Mouse (Mus musculus) heart, adult 2 months (tissue): ENCODE data around the gene Serpinb3c. TPM values are rescaled to one million over a fixed set of nuclear protein-coding genes. Genes with fewer than 3 reads are reported as not detected.
"Not testable (repeated sequence)": the region's sequence is repeated elsewhere in the genome, so short reads cannot be mapped to it uniquely, and the experiment has no call there.

ENCODE experiments used
- DNase-seq, 2 experiments: peaks; one replicate each; pipeline ENCODE4 v3.0.0; 2021
- H3K27ac ChIP-seq: fragments of 200-600 bp; 2 replicates; pipeline ENCODE4 v1.8.1; 2022
- H3K27me3 ChIP-seq: fragments of 200-500 bp; 2 replicates; pipeline ENCODE4 v1.6.1; 2012; ENCODE audit warnings: mild to moderate bottlenecking, low read length, inconsistent platforms, mixed read lengths; ENCODE audit not compliant: control insufficient read depth, insufficient read depth
- H3K36me3 ChIP-seq: fragments of 200-500 bp; 2 replicates; pipeline ENCODE4 v1.6.1; 2012; ENCODE audit warnings: low read length, inconsistent platforms; ENCODE audit not compliant: control insufficient read depth, insufficient read depth
- H3K4me1 ChIP-seq: fragments of 200-500 bp; 2 replicates; pipeline ENCODE4 v1.6.1; 2011; ENCODE audit warnings: low read length; ENCODE audit not compliant: control insufficient read depth, insufficient read depth
- H3K4me3 ChIP-seq: fragments of 200-600 bp; 2 replicates; pipeline ENCODE4 v1.8.1; 2022
- H3K79me2 ChIP-seq: fragments of 200-500 bp; replicated peaks from 2 replicates; pipeline ENCODE4 v1.6.1; 2012; ENCODE audit warnings: mild to moderate bottlenecking, inconsistent platforms, low read length, moderate library complexity, mixed read lengths; ENCODE audit not compliant: control insufficient read depth, insufficient read depth
- H3K9ac ChIP-seq: fragments of 200-500 bp; 2 replicates; pipeline ENCODE4 v1.6.1; 2012; ENCODE audit warnings: low read depth, mild to moderate bottlenecking, control low read depth, inconsistent platforms, low read length, mixed read lengths
- CTCF ChIP-seq: fragments of 200-600 bp; IDR thresholded peaks from 2 replicates; pipeline ENCODE4 v1.8.1; 2022; ENCODE audit warnings: antibody characterized with exemption, mild to moderate bottlenecking, moderate library complexity
- WGBS: fragments of 180-500 bp; shearing (Covaris S2); methylation state at CpG from one replicate; pipeline ENCODE4 v1.1.7; 2018; 5-methylcytosine and 5-hydroxymethylcytosine counted together
- intact Hi-C: fragments of 180-260 bp; cut with DNase I; formaldehyde crosslinking; loops from one replicate; pipeline ENCODE4 v1.15.1; 2025
- long read RNA-seq: library from polyadenylated mRNA; stranded (forward); transcript quantifications from one replicate; pipeline ENCODE4 v2.0.0, GENCODE M21; 2021
- polyA plus RNA-seq: library from polyadenylated mRNA; depleted of rRNA; stranded (reverse); fragments of >200 nt; gene quantifications from 2 replicates; pipeline ENCODE4 v1.2.3, GENCODE M21; 2012; rRNA removed
- total RNA-seq, 2 experiments: library from RNA; stranded (reverse); gene quantifications; 2 replicates each; pipeline ENCODE4 v1.2.3; 2021

Serpinb3c gene
- total RNA-seq (not detected), polyA plus RNA-seq (not detected in 2 replicates)
- long read RNA-seq: 0 reads

- H3K79me2 ChIP-seq, H3K27ac ChIP-seq, H3K4me3 ChIP-seq, H3K4me1 ChIP-seq, intact Hi-C loops, H3K9ac ChIP-seq, H3K27me3 ChIP-seq, H3K36me3 ChIP-seq, DNase-seq: not testable (repeated sequence)
Measured at GRCm38 (mm10) chr1:107278261-107278660, at the start of gene Serpinb3c, which contains the start of gene Serpinb3b. Gene Serpinb3c, minus strand, starts transcription at chr1:107278371. Gene Serpinb3b, minus strand, starts transcription at chr1:107278361.

- TF ChIP-seq CTCF: peak; percentile 61
- H3K27ac ChIP-seq, H3K4me3 ChIP-seq, H3K79me2 ChIP-seq, DNase-seq, H3K27me3 ChIP-seq, H3K4me1 ChIP-seq, H3K9ac ChIP-seq, H3K36me3 ChIP-seq: not testable (repeated sequence)
- 30% methylated on average over 3 of the region's 3 CpGs for WGBS
- intact Hi-C loops: loop anchor here (5.0 kb wide), 1 partner anchor 239 kb away; no protein-coding TSS in a partner anchor
Measured at GRCm38 (mm10) chr1:107243170-107243569, 35.0 kb downstream of the Serpinb3c start.

Other genes starting within 250 kb of the Serpinb3c start
- not detected for gene Serpinb3a, start 226.1 kb downstream of the Serpinb3c start, total RNA-seq
- not detected in 2 replicates for gene Serpinb3a, start 226.1 kb downstream of the Serpinb3c start, polyA plus RNA-seq
- gene Serpinb3d, start 194.9 kb downstream of the Serpinb3c start, total RNA-seq: not detected
- not detected in 2 replicates for gene Serpinb3d, start 194.9 kb downstream of the Serpinb3c start, polyA plus RNA-seq
- gene Serpinb3b, start within 50 bp of the Serpinb3c start, total RNA-seq: not detected
- not detected in 2 replicates for gene Serpinb3b, start within 50 bp of the Serpinb3c start, polyA plus RNA-seq
- not detected for gene Serpinb11, start 82.8 kb upstream of the Serpinb3c start, total RNA-seq
- gene Serpinb11, start 82.8 kb upstream of the Serpinb3c start, polyA plus RNA-seq: not detected in 2 replicates
- not detected for gene Serpinb7, start 121.3 kb upstream of the Serpinb3c start, total RNA-seq
- not detected in 2 replicates for gene Serpinb7, start 121.3 kb upstream of the Serpinb3c start, polyA plus RNA-seq
- under 1 TPM; 0.48 to 0.50 TPM for gene Serpinb2, start 233.1 kb upstream of the Serpinb3c start, total RNA-seq
- gene Serpinb2, start 233.1 kb upstream of the Serpinb3c start, polyA plus RNA-seq: 0.09 and 0.68 TPM in 2 replicates